Mouse (Mus musculus): ENCODE results near the gene Pou3f1. TPM values are rescaled to one million over a fixed set of nuclear protein-coding genes. Genes with fewer than 3 reads are reported as not detected.

Gene Pou3f1
- polyA plus RNA-seq (2015; fragmentation: Illumina TruSeq; extraction: RNeasy Lipid Tissue Mini Kit (QIAGEN cat#74804); ENCODE audit: insufficient read depth, low replicate concordance) = not detected

DNA sequence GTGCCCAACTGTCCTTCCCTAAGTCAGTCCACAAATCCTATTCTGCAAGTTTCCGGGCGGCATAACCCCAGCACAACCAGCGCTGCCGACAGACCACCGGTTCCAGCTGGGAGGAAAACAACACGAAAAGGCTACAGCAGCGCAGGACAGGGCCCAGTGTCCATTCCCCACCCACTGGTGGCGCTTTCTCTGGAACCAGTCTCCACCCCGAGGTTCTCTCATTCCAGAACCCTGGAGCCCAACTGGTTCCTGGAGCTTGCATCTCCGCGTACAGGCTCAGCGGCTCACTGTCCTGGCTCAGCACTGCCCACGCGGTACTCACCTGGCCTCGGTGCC lies at the start of gene Pou3f1:
TSS of gene Pou3f1 (plus strand) at position 290 of the 336 bp plus-strand sequence.

GRCm38 (mm10) chr4:124610703-124611102 lies 45.9 kb upstream of the Pou3f1 start, which contains the start of gene 3100002H09Rik:
Gene 3100002H09Rik, minus strand, starts transcription at chr4:124610803.

GRCm38 (mm10) chr4:124693135-124693894 lies 36.7 kb downstream of the Pou3f1 start, which contains the start of gene Utp11:
Gene Utp11, minus strand, starts transcription at chr4:124693600.

DNA sequence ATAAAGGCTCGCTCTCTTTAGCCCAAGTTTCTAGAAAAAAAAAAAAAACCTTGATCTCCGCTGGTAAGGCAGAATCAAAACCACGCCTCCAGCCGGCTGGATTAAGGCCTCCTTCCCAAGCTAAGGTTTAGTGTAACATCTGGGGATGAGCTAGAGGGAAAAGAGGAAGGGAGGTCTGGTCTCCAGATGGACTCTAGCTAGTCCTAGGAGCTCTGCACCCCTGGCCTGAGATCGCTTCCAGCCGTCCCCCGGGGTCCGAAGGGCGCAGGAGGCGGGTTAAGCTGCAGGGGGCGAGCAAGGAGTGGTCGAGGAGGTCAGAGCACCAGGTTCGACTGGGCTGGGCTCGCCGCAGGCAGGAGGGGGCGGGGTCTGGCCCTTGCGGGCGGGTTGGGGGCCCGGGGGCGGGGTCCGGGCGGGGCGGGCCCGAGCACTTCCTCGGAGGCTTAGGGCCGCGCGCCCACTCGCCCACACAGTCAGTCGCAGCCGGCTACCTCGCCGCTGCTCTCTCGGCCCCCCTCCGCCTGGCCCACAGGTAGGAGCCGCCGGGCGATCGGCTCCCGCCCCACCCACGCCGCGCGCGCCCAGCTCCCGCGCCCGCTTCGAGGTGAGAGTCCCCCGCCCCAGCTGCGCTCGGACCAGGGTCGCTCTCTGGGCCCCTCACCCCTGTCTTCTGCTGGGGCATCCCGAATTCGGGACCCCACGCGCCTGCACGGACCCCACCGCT lies 43.8 kb downstream of the Pou3f1 start, which contains the start of gene Fhl3:
TSS of gene Fhl3 (plus strand) at position 454 of the 724 bp plus-strand sequence.

Other genes with a start within 250 kb of the Pou3f1 start
- gene 3100002H09Rik, start 46.0 kb upstream of the Pou3f1 start, polyA plus RNA-seq (2015; fragmentation: Illumina TruSeq; extraction: RNeasy Lipid Tissue Mini Kit (QIAGEN cat#74804); ENCODE audit: insufficient read depth, low replicate concordance) = not detected
- gene Utp11, start 36.8 kb downstream of the Pou3f1 start, polyA plus RNA-seq (2015; fragmentation: Illumina TruSeq; extraction: RNeasy Lipid Tissue Mini Kit (QIAGEN cat#74804); ENCODE audit: insufficient read depth, low replicate concordance) = 44.3 TPM
- 6.0 TPM for gene Fhl3, start 43.9 kb downstream of the Pou3f1 start, polyA plus RNA-seq (2015; fragmentation: Illumina TruSeq; extraction: RNeasy Lipid Tissue Mini Kit (QIAGEN cat#74804); ENCODE audit: insufficient read depth, low replicate concordance)
- 81.0 TPM for gene Sf3a3, start 58.0 kb downstream of the Pou3f1 start, polyA plus RNA-seq (2015; fragmentation: Illumina TruSeq; extraction: RNeasy Lipid Tissue Mini Kit (QIAGEN cat#74804); ENCODE audit: insufficient read depth, low replicate concordance)
- 61.5 TPM for gene Inpp5b, start 85.0 kb downstream of the Pou3f1 start, polyA plus RNA-seq (2015; fragmentation: Illumina TruSeq; extraction: RNeasy Lipid Tissue Mini Kit (QIAGEN cat#74804); ENCODE audit: insufficient read depth, low replicate concordance)
- 26.3 TPM for gene Mtf1, start 145.3 kb downstream of the Pou3f1 start, polyA plus RNA-seq (2015; fragmentation: Illumina TruSeq; extraction: RNeasy Lipid Tissue Mini Kit (QIAGEN cat#74804); ENCODE audit: insufficient read depth, low replicate concordance)
- 44.9 TPM for gene Yrdc, start 193.9 kb downstream of the Pou3f1 start, polyA plus RNA-seq (2015; fragmentation: Illumina TruSeq; extraction: RNeasy Lipid Tissue Mini Kit (QIAGEN cat#74804); ENCODE audit: insufficient read depth, low replicate concordance)
- gene 1110065P20Rik, start 194.4 kb downstream of the Pou3f1 start, polyA plus RNA-seq (2015; fragmentation: Illumina TruSeq; extraction: RNeasy Lipid Tissue Mini Kit (QIAGEN cat#74804); ENCODE audit: insufficient read depth, low replicate concordance) = 3.5 TPM
- gene Maneal, start 205.4 kb downstream of the Pou3f1 start, polyA plus RNA-seq (2015; fragmentation: Illumina TruSeq; extraction: RNeasy Lipid Tissue Mini Kit (QIAGEN cat#74804); ENCODE audit: insufficient read depth, low replicate concordance) = 0.40 TPM
- gene Epha10, start 224.1 kb downstream of the Pou3f1 start, polyA plus RNA-seq (2015; fragmentation: Illumina TruSeq; extraction: RNeasy Lipid Tissue Mini Kit (QIAGEN cat#74804); ENCODE audit: insufficient read depth, low replicate concordance) = not detected